Mouse (Mus musculus) ES-Bruce4 (cell line): ENCODE results near the gene Chd6.

ENCODE experiments used
- CTCF ChIP-seq: IDR thresholded peaks from one replicate; pipeline ENCODE4 v1.8.1; 2011; ENCODE audit warnings: low read depth, low read length
- EP300 ChIP-seq: IDR thresholded peaks from 2 replicates; pipeline ENCODE4 v1.6.1; 2011; ENCODE audit warnings: low read depth, low read length; ENCODE audit not compliant: insufficient read depth
- POLR2A ChIP-seq: IDR thresholded peaks from one replicate; pipeline ENCODE4 v1.8.1; 2011; ENCODE audit warnings: low read length; ENCODE audit not compliant: insufficient read depth

DNA sequence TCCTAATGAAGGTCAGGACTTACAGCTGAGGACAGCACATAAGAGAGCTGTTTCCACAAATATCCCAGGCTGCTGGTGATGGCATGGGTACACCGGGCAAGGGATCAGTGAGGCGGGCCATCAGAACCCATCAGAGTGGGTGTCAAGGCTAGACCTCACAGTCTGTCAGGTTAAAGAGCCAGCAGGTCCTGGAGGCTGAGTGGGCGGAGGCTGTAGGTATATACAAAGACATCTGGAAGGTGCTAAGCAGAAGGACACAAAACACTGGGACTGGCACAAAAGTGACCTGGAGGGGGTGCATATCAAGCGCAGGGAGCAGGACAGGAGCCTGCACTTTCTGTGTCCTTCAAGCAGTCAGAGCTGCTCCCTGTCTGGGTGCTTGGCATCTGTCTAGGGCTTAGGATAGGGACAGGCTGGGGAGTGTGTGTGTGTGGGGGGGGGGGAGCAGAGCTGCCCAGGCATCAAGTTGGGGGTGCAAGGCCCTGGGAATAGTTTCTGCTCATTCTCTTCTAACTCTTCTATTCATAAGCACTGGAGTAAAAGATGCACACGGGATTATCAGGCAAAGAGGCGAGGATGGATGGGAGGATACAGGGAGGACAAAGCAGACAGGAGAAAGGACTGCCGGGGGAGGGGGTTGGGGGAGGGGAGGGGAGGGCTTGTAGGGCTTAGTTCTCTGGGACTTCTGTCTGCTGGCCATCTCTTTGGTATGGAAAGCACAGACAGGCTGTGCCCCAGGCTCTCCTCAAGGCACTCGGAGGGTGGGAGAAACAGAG is 190.5 kb downstream of the Chd6 start:
- no peak for TF ChIP-seq CTCF
- TF ChIP-seq POLR2A = no peak
- no peak for TF ChIP-seq EP300
